Mouse (Mus musculus): ENCODE data around the gene Knl1. TPM values are rescaled to one million over a fixed set of nuclear protein-coding genes. Genes with fewer than 3 reads are reported as not detected.

Gene Knl1
- total and polyA plus RNA-seq, 2 experiments: 0.28 TPM; not detected in 1

DNA sequence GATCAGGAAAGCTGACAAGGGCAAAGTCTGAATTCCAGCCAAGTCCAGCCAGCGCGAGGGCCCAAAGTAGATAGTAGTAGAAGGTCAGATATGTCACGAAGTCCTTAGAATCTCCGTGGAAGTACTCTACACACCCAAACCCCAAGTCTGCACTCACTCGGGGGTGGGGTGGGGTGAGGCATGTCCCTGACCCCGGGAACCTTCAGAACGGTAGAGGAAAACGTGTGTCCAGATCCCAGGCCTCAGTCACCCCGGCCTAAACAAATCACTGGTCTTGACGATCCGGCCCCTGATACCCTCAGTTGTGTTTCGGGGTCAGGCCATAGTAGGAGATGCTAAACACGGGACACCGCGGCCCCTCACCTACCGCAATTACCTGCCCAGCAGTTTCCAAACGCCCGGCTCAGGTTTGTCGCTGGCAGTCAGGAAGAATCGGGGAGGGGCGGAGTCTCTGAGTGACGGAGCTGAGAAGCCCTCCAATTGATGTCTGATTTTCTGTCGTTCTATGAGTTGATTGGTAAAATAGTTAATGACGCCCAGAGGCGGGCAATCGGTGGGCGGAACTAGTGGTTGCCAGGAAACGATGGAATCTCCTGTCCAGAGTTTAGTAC is 17.9 kb upstream of the Knl1 start, which contains the start of gene Ccdc32:
Ccdc32 (minus strand) TSS at position 453 of the 611 bp plus-strand sequence.
- WGBS: under 1% methylated on average over 28 of the region's 28 CpGs

DNA sequence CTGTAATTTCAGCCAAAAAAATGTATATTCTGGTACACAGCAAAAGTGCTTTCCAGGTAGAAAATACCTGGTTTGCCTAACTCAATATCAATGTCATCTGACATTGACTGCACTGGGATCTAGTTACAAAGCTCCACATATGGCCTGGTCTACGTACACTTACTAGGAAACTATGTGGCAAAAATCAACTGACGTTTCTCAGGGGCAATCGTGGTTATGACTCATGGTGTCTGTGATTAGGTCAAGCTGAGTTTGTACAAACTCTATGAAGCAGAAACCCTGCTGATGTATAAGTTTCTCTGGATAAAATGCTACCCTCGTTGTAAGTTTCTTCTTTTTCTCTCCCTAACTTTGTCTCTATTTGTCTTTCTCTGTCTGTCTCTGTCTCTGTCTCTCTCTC is 14.7 kb upstream of the Knl1 start:
- 63% methylated on average over 4 of the region's 4 CpGs for WGBS
- peaks cover 9% of the 10 kb centered on the region for H3K4me1 ChIP-seq (ENCODE audit: control insufficient read depth, insufficient read depth, low read length)
- H3K36me3 ChIP-seq (ENCODE audit: control insufficient read depth, insufficient read depth, low read length): no peaks in the 10 kb centered on the region
- TF ChIP-seq POLR2A (IDR thresholded peaks at IDR 0.05; ENCODE audit: extremely low read depth, insufficient read depth, low read length) (no peak), CTCF (IDR thresholded peaks at IDR 0.05; ENCODE audit: low read depth, low read length) (no peak)
- H3K27ac ChIP-seq (replicated peaks; ENCODE audit: insufficient read depth, low read depth, low read length): no peak overlapping the region
- H3K9ac ChIP-seq (ENCODE audit: low read depth, low read length): no peak overlapping the region
- H3K27me3 ChIP-seq (ENCODE audit: control insufficient read depth, insufficient read depth, low read length): no peaks in the 10 kb centered on the region
- DNase-seq (ENCODE audit: extremely low read depth, low read depth, low spot score): no peak
- H3K79me2 ChIP-seq (ENCODE audit: control insufficient read depth, insufficient read depth, low read length): peaks cover 7% of the 10 kb centered on the region; the same call in 1 of the 2 replicates
- no peak overlapping the region for H3K4me3 ChIP-seq (ENCODE audit: insufficient read depth, low read depth, low read length)

More for the DNA sequence above, 17.9 kb upstream of the Knl1 start, which contains the start of gene Ccdc32:
- H3K27ac ChIP-seq (replicated peaks; ENCODE audit: insufficient read depth, low read depth, low read length): peak within 1 kb of the TSS; percentile 76
- peak within 1 kb of the TSS; percentile 71 for H3K4me3 ChIP-seq (ENCODE audit: insufficient read depth, low read depth, low read length)
- no peaks in the 10 kb centered on the region for H3K27me3 ChIP-seq (ENCODE audit: control insufficient read depth, insufficient read depth, low read length)
- H3K4me1 ChIP-seq (ENCODE audit: control insufficient read depth, insufficient read depth, low read length): peaks cover 3% of the 10 kb centered on the region
- TF ChIP-seq POLR2A (IDR thresholded peaks at IDR 0.05; ENCODE audit: extremely low read depth, insufficient read depth, low read length) (peak; percentile 67; the same call in 1 of the 2 replicates), CTCF (IDR thresholded peaks at IDR 0.05; ENCODE audit: low read depth, low read length) (no peak)
- DNase-seq (ENCODE audit: extremely low read depth, low read depth, low spot score): peak; percentile 92
- H3K79me2 ChIP-seq (ENCODE audit: control insufficient read depth, insufficient read depth, low read length): peaks cover 7% of the 10 kb centered on the region; the same call in 1 of the 2 replicates
- H3K9ac ChIP-seq (ENCODE audit: low read depth, low read length): peak within 1 kb of the TSS; percentile 82
- H3K36me3 ChIP-seq (ENCODE audit: control insufficient read depth, insufficient read depth, low read length): peaks cover 7% of the 10 kb centered on the region

DNA sequence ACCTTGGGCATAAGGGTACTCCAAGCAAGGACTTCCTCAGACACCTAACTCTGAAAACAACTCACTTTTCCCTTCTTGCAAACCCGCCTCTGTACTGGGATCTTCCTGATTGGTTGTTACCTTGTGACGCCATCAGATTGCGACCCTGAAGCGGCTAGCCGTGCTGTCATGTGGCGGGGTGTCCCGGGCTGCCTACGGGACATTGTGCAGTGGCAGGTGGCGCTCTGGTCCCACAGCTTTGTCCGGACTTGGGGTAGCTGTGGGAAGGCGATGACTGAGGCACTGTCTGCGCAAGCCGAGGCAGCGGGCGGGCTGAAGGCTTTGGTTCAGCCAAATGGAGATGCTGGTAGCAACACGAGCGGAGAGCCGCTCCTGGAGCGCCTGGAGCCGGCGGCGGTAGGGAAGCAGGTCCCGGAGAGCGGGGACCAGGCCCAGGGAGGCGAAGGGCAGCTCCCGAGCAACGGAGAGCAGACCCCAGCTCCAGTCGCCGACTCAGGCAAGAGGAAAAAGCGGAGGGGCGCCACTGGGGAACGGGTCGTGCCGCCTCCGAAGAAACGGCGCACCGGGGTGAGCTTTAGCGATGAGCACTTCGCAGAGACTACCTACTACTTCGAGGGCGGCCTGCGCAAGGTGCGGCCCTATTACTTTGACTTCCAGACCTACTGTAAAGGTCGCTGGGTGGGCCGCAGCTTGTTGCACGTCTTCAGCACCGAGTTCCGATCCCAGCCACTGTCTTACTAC is 12.1 kb upstream of the Knl1 start, which contains the start of gene Rpusd2:
Rpusd2 (plus strand) TSS at position 135 of the 741 bp plus-strand sequence.
- H3K4me3 ChIP-seq (ENCODE audit: insufficient read depth, low read depth, low read length): peak within 1 kb of the TSS; percentile 75
- H3K9ac ChIP-seq (ENCODE audit: low read depth, low read length): peak within 1 kb of the TSS; percentile 73
- H3K4me1 ChIP-seq (ENCODE audit: control insufficient read depth, insufficient read depth, low read length): peaks cover 6% of the 10 kb centered on the region; the same call in 1 of the 2 replicates
- H3K79me2 ChIP-seq (ENCODE audit: control insufficient read depth, insufficient read depth, low read length): no peaks in the 10 kb centered on the region
- under 1% methylated on average over 49 of the region's 49 CpGs for whole genome bisulfite sequencing
- TF ChIP-seq CTCF (IDR thresholded peaks at IDR 0.05; ENCODE audit: low read depth, low read length) (peak; percentile 51), POLR2A (IDR thresholded peaks at IDR 0.05; ENCODE audit: extremely low read depth, insufficient read depth, low read length) (0 out of 2 replicates have a peak, but pooled peaks have one; percentile 38)
- no peaks in the 10 kb centered on the region for H3K27me3 ChIP-seq (ENCODE audit: control insufficient read depth, insufficient read depth, low read length)
- H3K27ac ChIP-seq (replicated peaks; ENCODE audit: insufficient read depth, low read depth, low read length): peak within 1 kb of the TSS; percentile 40; the same call in 1 of the 2 replicates
- DNase-seq (ENCODE audit: extremely low read depth, low read depth, low spot score): peak; percentile 94
- peaks cover 8% of the 10 kb centered on the region; the same call in 1 of the 2 replicates for H3K36me3 ChIP-seq (ENCODE audit: control insufficient read depth, insufficient read depth, low read length)

DNA sequence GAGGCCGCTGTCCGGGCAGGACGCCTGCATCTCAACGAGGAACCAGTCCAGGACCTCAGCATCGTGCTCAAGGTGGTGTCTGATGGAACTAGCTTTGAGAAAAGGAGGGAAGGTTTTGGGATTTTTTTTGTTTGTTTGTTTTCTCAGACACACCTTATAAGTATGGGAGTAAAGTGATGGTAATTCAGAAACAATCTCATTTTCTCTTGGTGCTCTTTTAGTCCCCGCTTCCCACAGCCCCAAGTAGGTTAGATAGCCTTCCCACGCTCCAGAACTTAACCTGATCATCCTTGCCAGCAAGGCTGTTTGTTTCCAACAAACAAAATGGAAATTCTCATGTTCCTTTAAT is 11.5 kb upstream of the Knl1 start:
- H3K4me1 ChIP-seq (ENCODE audit: control insufficient read depth, insufficient read depth, low read length): peaks cover 6% of the 10 kb centered on the region; the same call in 1 of the 2 replicates
- H3K79me2 ChIP-seq (ENCODE audit: control insufficient read depth, insufficient read depth, low read length): no peaks in the 10 kb centered on the region
- no peaks in the 10 kb centered on the region for H3K27me3 ChIP-seq (ENCODE audit: control insufficient read depth, insufficient read depth, low read length)
- no peak for TF ChIP-seq POLR2A (IDR thresholded peaks at IDR 0.05; ENCODE audit: extremely low read depth, insufficient read depth, low read length)
- TF ChIP-seq CTCF (IDR thresholded peaks at IDR 0.05; ENCODE audit: low read depth, low read length): no peak
- H3K27ac ChIP-seq (replicated peaks; ENCODE audit: insufficient read depth, low read depth, low read length): no peak overlapping the region
- DNase-seq (ENCODE audit: extremely low read depth, low read depth, low spot score): no peak
- H3K36me3 ChIP-seq (ENCODE audit: control insufficient read depth, insufficient read depth, low read length): peaks cover 8% of the 10 kb centered on the region; the same call in 1 of the 2 replicates
- H3K9ac ChIP-seq (ENCODE audit: low read depth, low read length): peak overlapping the region; percentile 73
- WGBS: 19% methylated on average over 7 of the region's 7 CpGs
- H3K4me3 ChIP-seq (ENCODE audit: insufficient read depth, low read depth, low read length): peak overlapping the region; percentile 75

DNA sequence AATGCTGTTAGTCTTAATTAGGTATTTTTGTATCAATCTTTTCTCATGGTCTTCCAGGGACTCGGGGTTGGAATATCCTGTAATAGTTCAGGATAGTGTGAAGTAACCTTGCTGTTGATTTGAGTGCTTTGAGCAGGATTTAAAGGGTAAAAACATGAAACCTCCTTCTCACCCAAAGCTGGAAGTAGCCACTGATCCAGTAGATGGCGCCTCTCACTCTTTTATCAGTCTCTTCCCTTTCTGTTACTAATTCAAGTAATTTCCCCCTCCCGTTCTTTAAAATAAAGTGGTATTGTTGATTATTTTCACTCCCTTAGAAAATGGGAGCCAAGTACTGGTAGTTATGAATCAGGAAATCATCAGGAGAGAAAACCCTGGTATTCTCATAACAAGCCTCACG is 6.0 kb upstream of the Knl1 start:
- 48% methylated on average over 4 of the region's 4 CpGs for WGBS
- H3K4me1 ChIP-seq (ENCODE audit: control insufficient read depth, insufficient read depth, low read length): no peaks in the 10 kb centered on the region
- H3K36me3 ChIP-seq (ENCODE audit: control insufficient read depth, insufficient read depth, low read length): peaks cover 8% of the 10 kb centered on the region; the same call in 1 of the 2 replicates
- H3K4me3 ChIP-seq (ENCODE audit: insufficient read depth, low read depth, low read length): no peak overlapping the region
- no peaks in the 10 kb centered on the region for H3K27me3 ChIP-seq (ENCODE audit: control insufficient read depth, insufficient read depth, low read length)
- TF ChIP-seq CTCF (IDR thresholded peaks at IDR 0.05; ENCODE audit: low read depth, low read length) (peak; percentile 18; the same call in 1 of the 2 replicates), POLR2A (IDR thresholded peaks at IDR 0.05; ENCODE audit: extremely low read depth, insufficient read depth, low read length) (no peak)
- H3K9ac ChIP-seq (ENCODE audit: low read depth, low read length): no peak overlapping the region
- H3K27ac ChIP-seq (replicated peaks; ENCODE audit: insufficient read depth, low read depth, low read length): no peak overlapping the region
- DNase-seq (ENCODE audit: extremely low read depth, low read depth, low spot score): peak; percentile 19
- H3K79me2 ChIP-seq (ENCODE audit: control insufficient read depth, insufficient read depth, low read length): no peaks in the 10 kb centered on the region

Measured in liver, adult 2 months (tissue).